Mouse (Mus musculus): ENCODE results near the gene Actb. TPM values are rescaled to one million over a fixed set of nuclear protein-coding genes. Genes with fewer than 3 reads are reported as not detected.

Actb gene
- polyA plus RNA-seq, 1 experiment from 2014 or later = 15,839 TPM

DNA sequence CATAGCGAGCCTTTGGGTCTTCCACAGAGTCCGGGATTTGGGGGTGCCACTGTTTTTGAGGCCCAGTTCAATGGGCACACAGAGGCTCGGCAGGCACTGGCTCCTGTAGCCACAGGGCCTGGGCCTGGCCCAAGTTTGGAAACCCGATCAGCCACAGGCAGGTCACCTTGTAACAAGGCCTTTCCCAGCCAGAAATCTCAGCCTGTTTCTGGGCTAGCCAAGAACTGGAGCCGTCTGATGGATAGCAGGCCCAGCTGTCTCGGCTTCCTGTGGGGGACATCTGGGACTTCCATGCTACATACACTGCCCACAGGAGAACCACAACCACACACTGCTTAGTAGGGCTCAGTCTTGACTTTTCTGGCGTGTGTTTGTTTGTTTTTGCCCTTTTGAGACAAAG, 10.0 kb upstream of the Actb start:
- DNase-seq (ENCODE audit: low spot score) (no peak), ATAC-seq (ENCODE audit: insufficient read depth, low FRiP score, low TSS enrichment) (no peak)
- H3K36me3 ChIP-seq (ENCODE audit: control insufficient read depth, insufficient read depth, low read length) = no peaks in the 10 kb centered on the region
- WGBS = 84% methylated on average over 7 of the region's 7 CpGs
- H3K27me3 ChIP-seq (ENCODE audit: control insufficient read depth, insufficient read depth, low read length) = no peaks in the 10 kb centered on the region
- H3K4me1 ChIP-seq (ENCODE audit: control insufficient read depth, insufficient read depth, low read length) = no peaks in the 10 kb centered on the region
- H3K27ac ChIP-seq (ENCODE audit: low read depth, low read length) = no peak overlapping the region
- H3K4me3 ChIP-seq (ENCODE audit: low read depth, low read length) = no peak overlapping the region
- no peak overlapping the region for H3K9ac ChIP-seq (ENCODE audit: low read length)
- H3K9me3 ChIP-seq (ENCODE audit: control insufficient read depth, low read length) = no peaks in the 10 kb centered on the region
- no peak overlapping the region for H3K4me2 ChIP-seq (ENCODE audit: low read depth)

GRCm38 (mm10) chr5:142915231-142915630, 8.7 kb upstream of the Actb start:
- no peak for ATAC-seq (ENCODE audit: insufficient read depth, low FRiP score, low TSS enrichment)
- no peak for DNase-seq (ENCODE audit: low spot score)
- Histone ChIP-seq H3K36me3 (ENCODE audit: control insufficient read depth, insufficient read depth, low read length) (no peaks in the 10 kb centered on the region), H3K27ac (ENCODE audit: low read depth, low read length) (no peak overlapping the region), H3K9me3 (ENCODE audit: control insufficient read depth, low read length) (no peaks in the 10 kb centered on the region), H3K4me2 (ENCODE audit: low read depth) (no peak overlapping the region), H3K27me3 (ENCODE audit: control insufficient read depth, insufficient read depth, low read length) (no peaks in the 10 kb centered on the region), H3K9ac (ENCODE audit: low read length) (no peak overlapping the region), H3K4me3 (ENCODE audit: low read depth, low read length) (no peak overlapping the region), H3K4me1 (ENCODE audit: control insufficient read depth, insufficient read depth, low read length) (no peaks in the 10 kb centered on the region)
- 90% methylated on average over 11 of the region's 11 CpGs for WGBS

DNA sequence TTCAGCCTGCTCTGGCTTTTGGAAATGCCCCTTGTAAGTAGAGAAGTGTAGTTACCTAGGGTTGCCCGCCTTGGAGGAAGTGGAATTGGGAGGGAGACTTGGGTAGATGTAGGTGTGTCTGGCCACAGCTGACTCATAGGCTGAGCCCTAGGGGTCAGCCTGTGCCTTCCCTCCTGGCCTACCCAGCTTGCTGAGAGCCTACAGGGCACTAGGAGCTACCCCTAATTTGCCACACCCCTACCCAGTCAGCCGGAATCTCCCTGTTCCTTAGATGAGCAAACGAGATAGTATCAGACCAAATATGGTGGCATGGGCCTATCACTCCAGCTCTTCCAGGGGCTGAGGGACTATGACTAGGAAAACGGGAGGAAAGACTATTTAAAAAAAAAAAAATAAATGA, 6.2 kb upstream of the Actb start:
- no peak for ATAC-seq (ENCODE audit: insufficient read depth, low FRiP score, low TSS enrichment)
- no peak overlapping the region for H3K9ac ChIP-seq (ENCODE audit: low read length)
- H3K27me3 ChIP-seq (ENCODE audit: control insufficient read depth, insufficient read depth, low read length) = no peaks in the 10 kb centered on the region
- no peak overlapping the region for H3K27ac ChIP-seq (ENCODE audit: low read depth, low read length)
- DNase-seq (ENCODE audit: low spot score) = no peak
- peaks cover 14% of the 10 kb centered on the region for H3K4me1 ChIP-seq (ENCODE audit: control insufficient read depth, insufficient read depth, low read length)
- H3K36me3 ChIP-seq (ENCODE audit: control insufficient read depth, insufficient read depth, low read length) = no peaks in the 10 kb centered on the region
- no peak overlapping the region for H3K4me3 ChIP-seq (ENCODE audit: low read depth, low read length)
- WGBS = 87% methylated on average over 4 of the region's 4 CpGs
- no peaks in the 10 kb centered on the region for H3K9me3 ChIP-seq (ENCODE audit: control insufficient read depth, low read length)
- no peak overlapping the region for H3K4me2 ChIP-seq (ENCODE audit: low read depth)

DNA sequence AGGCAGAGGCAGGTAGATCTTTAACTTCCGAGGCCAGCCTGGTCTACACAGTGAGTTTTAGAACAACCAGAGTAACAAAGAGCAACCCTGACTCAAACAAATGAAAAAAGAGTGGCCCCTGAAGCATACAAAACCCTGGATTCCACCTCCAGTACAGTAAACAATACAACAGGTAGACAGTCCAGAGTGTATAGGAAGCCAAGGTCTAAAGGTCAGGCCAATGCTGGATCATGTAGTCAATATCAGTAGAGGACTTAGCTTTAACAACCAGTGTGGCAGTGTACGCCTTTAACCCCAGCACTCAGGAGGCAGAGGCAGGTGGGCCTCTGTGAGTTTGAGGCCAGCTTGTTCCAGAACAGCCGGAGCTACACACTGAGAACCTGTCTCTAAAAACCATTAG, 5.8 kb upstream of the Actb start:
- Histone ChIP-seq H3K4me2 (ENCODE audit: low read depth) (no peak overlapping the region), H3K27me3 (ENCODE audit: control insufficient read depth, insufficient read depth, low read length) (no peaks in the 10 kb centered on the region), H3K4me3 (ENCODE audit: low read depth, low read length) (no peak overlapping the region), H3K9ac (ENCODE audit: low read length) (no peak overlapping the region), H3K27ac (ENCODE audit: low read depth, low read length) (no peak overlapping the region), H3K36me3 (ENCODE audit: control insufficient read depth, insufficient read depth, low read length) (no peaks in the 10 kb centered on the region), H3K9me3 (ENCODE audit: control insufficient read depth, low read length) (no peaks in the 10 kb centered on the region), H3K4me1 (ENCODE audit: control insufficient read depth, insufficient read depth, low read length) (peaks cover 17% of the 10 kb centered on the region)
- no peak for ATAC-seq (ENCODE audit: insufficient read depth, low FRiP score, low TSS enrichment)
- 96% methylated on average over 3 of the region's 3 CpGs for WGBS
- DNase-seq (ENCODE audit: low spot score) = no peak

DNA sequence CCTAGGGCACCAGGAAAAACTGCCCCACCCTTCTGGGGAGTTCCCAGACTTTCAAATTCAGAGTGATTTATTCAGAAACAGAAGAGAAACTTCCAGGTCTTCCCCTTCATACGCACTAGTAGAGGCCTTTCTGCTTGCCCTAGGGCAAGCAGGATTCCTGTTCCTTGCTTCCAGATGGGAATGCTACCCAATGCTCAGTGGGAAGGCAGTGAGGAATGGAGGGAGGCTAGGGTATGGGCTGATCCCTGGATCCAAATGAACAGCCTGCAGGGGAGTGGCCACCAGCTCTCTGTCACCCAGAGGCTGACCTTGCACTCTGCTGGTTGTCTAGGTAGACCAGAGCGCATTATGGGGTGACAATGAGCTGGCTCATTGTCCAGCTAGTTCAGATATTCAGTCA, 5.1 kb upstream of the Actb start:
- no peaks in the 10 kb centered on the region for H3K36me3 ChIP-seq (ENCODE audit: control insufficient read depth, insufficient read depth, low read length)
- 90% methylated on average over 2 of the region's 2 CpGs for whole genome bisulfite sequencing
- no peak for ATAC-seq (ENCODE audit: insufficient read depth, low FRiP score, low TSS enrichment)
- H3K4me1 ChIP-seq (ENCODE audit: control insufficient read depth, insufficient read depth, low read length) = peaks cover 22% of the 10 kb centered on the region
- H3K9me3 ChIP-seq (ENCODE audit: control insufficient read depth, low read length) = no peaks in the 10 kb centered on the region
- no peak overlapping the region for H3K4me2 ChIP-seq (ENCODE audit: low read depth)
- H3K27me3 ChIP-seq (ENCODE audit: control insufficient read depth, insufficient read depth, low read length) = no peaks in the 10 kb centered on the region
- no peak for DNase-seq (ENCODE audit: low spot score)
- no peak overlapping the region for H3K4me3 ChIP-seq (ENCODE audit: low read depth, low read length)
- no peak overlapping the region for H3K27ac ChIP-seq (ENCODE audit: low read depth, low read length)
- no peak overlapping the region for H3K9ac ChIP-seq (ENCODE audit: low read length)

GRCm38 (mm10) chr5:142909576-142910278, 3.2 kb upstream of the Actb start:
- Histone ChIP-seq H3K4me3 (ENCODE audit: low read depth, low read length) (no peak overlapping the region), H3K9me3 (ENCODE audit: control insufficient read depth, low read length) (no peaks in the 10 kb centered on the region), H3K27ac (ENCODE audit: low read depth, low read length) (peak overlapping the region; percentile 49), H3K4me2 (ENCODE audit: low read depth) (no peak overlapping the region), H3K27me3 (ENCODE audit: control insufficient read depth, insufficient read depth, low read length) (no peaks in the 10 kb centered on the region), H3K9ac (ENCODE audit: low read length) (no peak overlapping the region; the same call in none of the 2 replicates), H3K36me3 (ENCODE audit: control insufficient read depth, insufficient read depth, low read length) (peaks cover under 1% of the 10 kb centered on the region), H3K4me1 (ENCODE audit: control insufficient read depth, insufficient read depth, low read length) (peaks cover 24% of the 10 kb centered on the region)
- DNase-seq (ENCODE audit: low spot score) = no peak
- WGBS = 39% methylated on average over 8 of the region's 8 CpGs
- ATAC-seq (ENCODE audit: insufficient read depth, low FRiP score, low TSS enrichment) = no peak

DNA sequence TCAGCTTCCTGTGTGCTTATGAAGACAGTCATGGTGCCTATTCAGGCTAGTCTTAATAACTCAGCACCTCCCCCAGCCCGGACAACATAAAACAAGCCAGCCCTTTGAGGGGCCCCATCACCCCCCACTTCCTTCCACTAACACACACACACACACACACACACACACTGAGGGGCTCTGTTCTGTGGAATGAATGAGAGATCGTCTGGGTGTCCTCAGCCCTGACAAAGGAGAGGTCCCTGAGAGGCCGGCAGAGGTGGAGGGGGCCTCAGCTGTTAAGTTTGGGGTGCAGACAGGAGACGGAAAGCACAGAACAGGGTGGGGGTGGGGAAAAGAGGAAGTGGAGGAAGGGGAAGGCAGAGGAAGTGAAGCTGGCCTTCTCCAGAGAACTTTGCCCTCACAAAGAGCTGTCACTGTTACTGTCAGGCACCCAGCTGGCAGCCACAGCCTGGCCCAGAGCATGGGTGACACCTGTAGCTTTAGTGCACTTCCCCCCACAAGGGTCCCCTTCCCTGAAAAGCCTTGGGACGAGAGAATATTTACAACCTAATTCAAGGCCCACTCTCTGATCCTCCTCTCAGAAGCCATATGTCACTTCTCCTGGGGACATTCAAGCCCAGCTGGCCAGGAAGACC, 2.5 kb upstream of the Actb start:
- peaks cover 7% of the 10 kb centered on the region for H3K36me3 ChIP-seq (ENCODE audit: control insufficient read depth, insufficient read depth, low read length)
- 17% methylated on average over 5 of the region's 5 CpGs for WGBS
- DNase-seq (ENCODE audit: low spot score) (no peak), ATAC-seq (ENCODE audit: insufficient read depth, low FRiP score, low TSS enrichment) (no peak)
- H3K4me3 ChIP-seq (ENCODE audit: low read depth, low read length) = no peak overlapping the region
- H3K27me3 ChIP-seq (ENCODE audit: control insufficient read depth, insufficient read depth, low read length) = no peaks in the 10 kb centered on the region
- no peak overlapping the region for H3K4me2 ChIP-seq (ENCODE audit: low read depth)
- no peaks in the 10 kb centered on the region for H3K9me3 ChIP-seq (ENCODE audit: control insufficient read depth, low read length)
- peak overlapping the region; percentile 49 for H3K27ac ChIP-seq (ENCODE audit: low read depth, low read length)
- H3K4me1 ChIP-seq (ENCODE audit: control insufficient read depth, insufficient read depth, low read length) = peaks cover 31% of the 10 kb centered on the region
- H3K9ac ChIP-seq (ENCODE audit: low read length) = no peak overlapping the region; the same call in 1 of the 2 replicates

- peak overlapping the region; percentile 78 for H3K9ac ChIP-seq (ENCODE audit: low read length)
- H3K4me3 ChIP-seq (ENCODE audit: low read depth, low read length) = no peak overlapping the region
- DNase-seq (ENCODE audit: low spot score) (no peak), ATAC-seq (ENCODE audit: insufficient read depth, low FRiP score, low TSS enrichment) (no peak)
- no peaks in the 10 kb centered on the region for H3K27me3 ChIP-seq (ENCODE audit: control insufficient read depth, insufficient read depth, low read length)
- 82% methylated on average over 5 of the region's 5 CpGs for WGBS
- no peaks in the 10 kb centered on the region for H3K9me3 ChIP-seq (ENCODE audit: control insufficient read depth, low read length)
- peak overlapping the region; percentile 54; the same call in 1 of the 2 replicates for H3K4me2 ChIP-seq (ENCODE audit: low read depth)
- peaks cover 31% of the 10 kb centered on the region for H3K4me1 ChIP-seq (ENCODE audit: control insufficient read depth, insufficient read depth, low read length)
- peaks cover 12% of the 10 kb centered on the region for H3K36me3 ChIP-seq (ENCODE audit: control insufficient read depth, insufficient read depth, low read length)
- peak overlapping the region; percentile 99; the same call in 1 of the 2 replicates for H3K27ac ChIP-seq (ENCODE audit: low read depth, low read length)
Measured at GRCm38 (mm10) chr5:142907803-142908559, 1.4 kb upstream of the Actb start.

All from neural tube, embryonic 11.5 days (tissue).